Mouse (Mus musculus): Measurements from ENCODE around the gene Naa60. TPM values are rescaled to one million over a fixed set of nuclear protein-coding genes. Genes with fewer than 3 reads are reported as not detected.

The Naa60 gene
- 87.3 TPM for polyA plus RNA-seq (2017; shearing (Covaris generic))

GRCm38 (mm10) chr16:3872216-3873047 lies at the start of gene Naa60:
Naa60 (plus strand) TSS chr16:3872375.

GRCm38 (mm10) chr16:3830588-3831109 lies 41.5 kb upstream of the Naa60 start, which contains the start of gene Olfr15:
Olfr15 (plus strand) TSS chr16:3830878.

GRCm38 (mm10) chr16:3846711-3847518 lies 25.3 kb upstream of the Naa60 start, which contains the start of gene Zfp174:
Zfp174 (plus strand) TSS chr16:3847268.

GRCm38 (mm10) chr16:3884201-3885064 lies 12.3 kb downstream of the Naa60 start, which contains the start of the genes Zfp597 and Gm20695:
Zfp597 (minus strand) TSS chr16:3884561.
Gm20695 (plus strand) TSS chr16:3884648.

GRCm38 (mm10) chr16:3908537-3909111 lies 36.4 kb downstream of the Naa60 start, which contains the start of the genes 1700037C18Rik and Cluap1:
1700037C18Rik (minus strand) TSS chr16:3908689.
Cluap1 (plus strand) TSS chr16:3908801.

Other genes with a start within 250 kb of the Naa60 start
- gene Mefv, start 154.3 kb upstream of the Naa60 start, polyA plus RNA-seq (2017; shearing (Covaris generic)): not detected
- 73.5 TPM for gene Zfp263, start 128.3 kb upstream of the Naa60 start, polyA plus RNA-seq (2017; shearing (Covaris generic))
- 0.19 TPM for gene Olfr15, start 41.5 kb upstream of the Naa60 start, polyA plus RNA-seq (2017; shearing (Covaris generic))
- gene Zfp174, start 25.1 kb upstream of the Naa60 start, polyA plus RNA-seq (2017; shearing (Covaris generic)): 0.50 TPM
- 10.5 TPM for gene Zfp597, start 12.2 kb downstream of the Naa60 start, polyA plus RNA-seq (2017; shearing (Covaris generic))
- gene Gm20695, start 12.3 kb downstream of the Naa60 start, polyA plus RNA-seq (2017; shearing (Covaris generic)): not detected
- 6.5 TPM for gene 1700037C18Rik, start 36.3 kb downstream of the Naa60 start, polyA plus RNA-seq (2017; shearing (Covaris generic))
- gene Cluap1, start 36.4 kb downstream of the Naa60 start, polyA plus RNA-seq (2017; shearing (Covaris generic)): 9.6 TPM
- gene Nlrc3, start 104.3 kb downstream of the Naa60 start, polyA plus RNA-seq (2017; shearing (Covaris generic)): 55.6 TPM
- 36.7 TPM for gene Slx4, start 131.4 kb downstream of the Naa60 start, polyA plus RNA-seq (2017; shearing (Covaris generic))
- gene Dnase1, start 164.6 kb downstream of the Naa60 start, polyA plus RNA-seq (2017; shearing (Covaris generic)): 8.9 TPM
- gene Trap1, start 205.5 kb downstream of the Naa60 start, polyA plus RNA-seq (2017; shearing (Covaris generic)): 63.1 TPM

All from naive thymus-derived CD4-positive, alpha-beta T cell, adult 5 months (primary cell).